Mouse (Mus musculus): ENCODE measurements around the gene Phkg2.

DNA sequence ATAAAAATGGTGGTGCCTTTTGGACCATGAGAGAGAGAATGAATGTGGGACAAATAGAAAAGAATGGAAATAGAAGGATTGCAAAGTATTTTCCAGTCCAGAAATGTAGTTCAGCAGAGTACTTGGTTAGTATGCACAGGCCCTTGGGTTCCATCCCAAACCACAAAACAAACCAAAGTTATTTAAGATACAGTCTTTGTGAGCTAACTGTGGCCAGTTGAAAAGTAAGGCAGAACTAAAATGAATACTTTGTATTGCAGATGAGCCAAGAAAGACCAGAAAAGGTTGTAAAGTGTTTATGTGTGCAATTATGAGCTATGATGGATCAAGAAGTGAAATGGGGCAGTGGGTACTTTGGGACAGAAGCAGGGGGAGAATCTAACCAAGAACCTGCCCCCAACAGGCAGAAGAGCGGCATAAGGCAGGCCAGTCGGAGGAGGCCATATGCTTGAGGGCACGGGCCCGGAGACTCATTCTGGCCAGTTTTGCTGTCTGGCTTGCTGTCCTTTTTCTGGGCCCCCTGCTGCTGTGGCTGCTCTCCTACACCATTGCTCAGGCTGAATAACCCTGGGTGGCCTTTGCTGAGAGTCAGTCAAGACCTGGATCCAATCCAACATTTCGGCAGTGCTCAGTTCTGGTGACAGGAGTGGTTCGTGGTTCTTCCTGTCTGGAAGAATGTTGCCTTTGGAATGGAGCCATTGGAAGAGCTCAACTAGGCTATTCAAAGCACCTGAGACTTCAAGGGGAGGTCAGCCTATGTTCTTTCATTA is 8.6 kb upstream of the Phkg2 start:
- TF ChIP-seq CTCF (IDR thresholded peaks at IDR 0.05; ENCODE audit: low read depth, low read length) (no peak), TAL1 (conservative IDR thresholded peaks at IDR 0.05; ENCODE audit: low read depth, low read length) (no peak), GATA1 (IDR thresholded peaks at IDR 0.05; ENCODE audit: borderline replicate concordance, low read length) (no peak), POLR2AphosphoS5 (IDR thresholded peaks at IDR 0.05; ENCODE audit: insufficient replicate concordance, low read depth, low read length) (no peak)

Data from G1E (cell line).